Mouse (Mus musculus): ENCODE measurements at regions not wholly inside any gene's neighbourhood (a gene's known extent, or its start where the extent isn't known, plus 50 kb on each side); places are given as distances from the start of the nearest gene placed in this dataset.

DNA sequence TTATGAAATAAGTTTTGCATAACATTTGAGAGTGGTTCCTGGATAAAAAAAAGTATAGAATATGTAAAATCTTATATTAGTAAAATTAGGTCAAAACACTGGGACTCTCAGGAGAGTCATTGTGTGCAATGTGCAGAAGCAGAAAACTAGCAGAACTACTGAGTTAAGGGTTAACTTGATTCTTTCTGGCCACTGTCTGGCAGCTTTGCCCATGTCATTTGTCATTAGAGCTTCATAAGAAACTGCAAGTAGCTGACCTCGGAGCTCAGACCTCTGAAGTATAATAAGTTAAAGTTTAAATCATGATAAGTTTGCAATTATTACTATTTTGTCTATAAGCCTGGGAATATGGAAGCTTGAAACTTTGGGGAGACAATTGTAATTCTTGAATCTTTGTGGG is 271.3 kb downstream of the Wdr11 start:
- no peak for ATAC-seq (replicated peaks in 1 of 2; ENCODE audit: insufficient read depth in 1 of 2, low FRiP score in 2 of 2, low TSS enrichment in 1 of 2, low read depth in 1 of 2, poor library complexity in 2 of 2, severe bottlenecking in 2 of 2)

DNA sequence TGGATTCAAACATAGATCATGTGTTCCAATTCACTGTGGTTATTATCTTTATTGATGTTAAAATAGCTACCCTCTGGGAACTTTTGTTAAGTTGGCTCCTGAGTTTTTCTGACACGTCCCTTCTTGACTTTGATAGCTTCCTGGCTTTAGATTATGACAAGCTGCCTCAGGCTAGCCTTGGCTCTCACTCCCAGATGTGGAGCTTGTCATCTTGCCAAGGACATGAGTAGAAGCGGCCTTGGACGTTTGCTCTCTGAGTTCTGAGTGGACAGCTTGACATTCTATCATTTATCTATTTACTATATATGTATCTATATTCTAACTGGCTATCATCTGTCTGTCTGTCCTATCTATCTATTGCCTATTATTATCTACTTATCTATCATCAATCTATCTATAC is 273.9 kb downstream of the Wdr11 start:
- ATAC-seq (replicated peaks in 1 of 2; ENCODE audit: insufficient read depth in 1 of 2, low FRiP score in 2 of 2, low TSS enrichment in 1 of 2, low read depth in 1 of 2, poor library complexity in 2 of 2, severe bottlenecking in 2 of 2): no peak

DNA sequence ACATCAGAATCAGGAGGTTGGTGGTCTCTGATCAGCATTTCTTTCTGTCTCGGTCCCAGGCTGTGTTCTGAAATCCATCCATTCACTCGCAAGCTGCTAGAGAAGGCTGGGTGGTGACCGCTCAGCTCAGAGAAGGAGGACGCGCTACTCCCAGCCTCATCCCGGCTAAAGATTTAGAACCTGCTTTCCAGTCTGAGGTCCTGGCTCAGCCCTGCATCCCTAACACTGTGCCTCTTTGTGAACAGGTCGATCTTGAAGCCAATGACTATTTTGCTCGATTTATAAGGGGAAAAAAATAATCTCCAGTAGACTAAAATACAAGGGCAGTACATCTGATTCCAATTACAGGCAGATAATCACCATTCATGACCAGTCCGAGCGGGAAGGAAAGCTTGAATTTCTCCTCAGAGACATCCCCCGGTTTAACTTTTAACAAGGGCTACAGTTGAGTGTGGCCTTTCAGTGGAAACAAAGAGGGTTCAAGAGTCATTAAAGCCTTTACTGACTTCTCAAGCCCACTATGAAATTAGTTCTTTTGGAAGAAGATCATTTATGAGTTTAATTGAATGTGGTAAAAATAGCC is 280.6 kb downstream of the Wdr11 start:
- ATAC-seq (replicated peaks in 1 of 2; ENCODE audit: insufficient read depth in 1 of 2, low FRiP score in 2 of 2, low TSS enrichment in 1 of 2, low read depth in 1 of 2, poor library complexity in 2 of 2, severe bottlenecking in 2 of 2): no peak

DNA sequence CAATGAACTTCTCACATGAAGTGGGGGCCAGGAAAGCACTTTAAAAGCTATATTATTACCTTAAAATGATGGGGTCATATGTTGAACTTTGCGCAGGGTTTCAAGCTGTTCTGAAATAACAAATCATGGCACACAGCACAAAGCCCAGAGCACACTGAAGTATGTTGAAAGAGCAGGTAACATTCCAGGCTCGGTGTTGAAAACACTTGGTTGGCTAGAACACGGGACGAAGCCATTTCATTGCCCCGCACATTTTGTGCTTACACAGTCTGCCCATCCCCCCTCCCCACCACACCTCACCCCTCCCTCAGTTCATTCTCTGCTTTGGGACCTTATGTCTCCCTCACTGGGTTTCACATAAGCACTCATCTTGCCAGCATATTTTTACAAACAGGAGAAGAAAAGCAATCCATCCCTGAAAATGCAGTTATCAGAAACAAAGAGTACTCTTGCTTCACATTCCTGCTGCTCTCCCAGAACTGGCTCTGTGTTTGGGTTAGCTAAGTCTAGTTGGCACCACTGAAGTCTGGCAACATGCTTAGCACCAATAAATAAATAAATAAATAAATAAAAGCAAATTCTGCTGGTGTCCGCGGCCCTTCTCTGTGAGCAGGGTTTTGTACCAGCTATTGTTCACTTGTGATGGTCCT is 284.7 kb downstream of the Wdr11 start:
- ATAC-seq (replicated peaks in 1 of 2; ENCODE audit: insufficient read depth in 1 of 2, low FRiP score in 2 of 2, low TSS enrichment in 1 of 2, low read depth in 1 of 2, poor library complexity in 2 of 2, severe bottlenecking in 2 of 2): no peak

DNA sequence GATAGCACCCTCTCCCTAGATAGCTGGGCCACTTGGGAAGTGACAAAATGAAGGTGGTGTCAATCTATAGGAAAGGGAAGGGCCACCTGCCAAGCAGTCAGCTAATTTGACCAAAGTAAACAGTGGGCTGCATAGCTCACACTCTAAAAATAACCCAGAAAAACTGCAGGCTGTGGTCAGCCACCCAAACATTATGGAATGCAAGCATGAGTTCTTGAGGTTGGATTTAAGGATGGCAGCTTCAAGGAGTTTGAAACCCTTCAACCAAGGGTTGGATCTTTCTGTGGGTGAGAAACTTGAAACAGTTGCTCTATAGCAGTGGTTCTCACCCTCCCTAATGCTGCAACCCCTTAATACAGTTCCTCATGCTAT is 285.2 kb downstream of the Wdr11 start:
- ATAC-seq (replicated peaks in 1 of 2; ENCODE audit: insufficient read depth in 1 of 2, low FRiP score in 2 of 2, low TSS enrichment in 1 of 2, low read depth in 1 of 2, poor library complexity in 2 of 2, severe bottlenecking in 2 of 2): no peak

DNA sequence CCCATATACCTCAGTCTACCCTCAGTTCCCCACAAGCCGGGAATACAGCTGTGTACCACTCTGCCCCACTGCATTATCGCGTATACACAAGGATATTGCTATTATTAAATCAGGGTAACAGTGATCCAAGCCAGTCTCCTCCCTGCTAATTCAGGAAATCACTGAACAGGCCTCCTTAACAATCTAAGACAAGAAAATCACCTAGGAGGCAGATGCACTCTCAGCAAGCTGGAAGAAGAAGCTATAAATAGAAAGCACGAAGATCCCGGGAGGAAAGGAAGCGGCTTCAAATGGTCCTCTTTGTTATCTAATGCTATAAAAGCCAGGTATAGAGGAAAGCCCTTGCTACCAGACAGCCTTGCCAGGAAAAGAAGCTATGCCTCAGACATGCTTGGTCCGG is 304.6 kb downstream of the Wdr11 start:
- ATAC-seq (replicated peaks in 1 of 2; ENCODE audit: insufficient read depth in 1 of 2, low FRiP score in 2 of 2, low TSS enrichment in 1 of 2, low read depth in 1 of 2, poor library complexity in 2 of 2, severe bottlenecking in 2 of 2): no peak

DNA sequence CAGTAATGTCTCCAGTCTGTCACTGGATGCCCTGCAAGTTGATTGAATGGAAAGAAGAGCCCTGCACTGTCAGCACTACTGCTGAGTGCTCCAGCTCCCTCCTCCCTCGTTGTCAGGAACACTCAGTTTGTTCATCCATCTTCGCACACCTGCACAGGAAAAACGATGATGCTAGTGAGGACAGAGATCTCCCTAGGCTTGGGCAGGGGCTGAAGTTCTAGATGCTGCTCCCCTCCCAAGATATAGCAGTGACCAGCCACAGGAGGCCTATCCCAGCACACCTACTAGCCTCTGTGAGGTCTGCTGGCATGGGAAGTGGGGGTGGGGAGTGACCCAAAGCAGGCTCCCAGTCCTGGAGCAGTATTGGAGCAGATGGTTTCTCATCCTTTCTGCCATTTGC is 305.8 kb downstream of the Wdr11 start:
- ATAC-seq (replicated peaks in 1 of 2; ENCODE audit: insufficient read depth in 1 of 2, low FRiP score in 2 of 2, low TSS enrichment in 1 of 2, low read depth in 1 of 2, poor library complexity in 2 of 2, severe bottlenecking in 2 of 2): no peak

DNA sequence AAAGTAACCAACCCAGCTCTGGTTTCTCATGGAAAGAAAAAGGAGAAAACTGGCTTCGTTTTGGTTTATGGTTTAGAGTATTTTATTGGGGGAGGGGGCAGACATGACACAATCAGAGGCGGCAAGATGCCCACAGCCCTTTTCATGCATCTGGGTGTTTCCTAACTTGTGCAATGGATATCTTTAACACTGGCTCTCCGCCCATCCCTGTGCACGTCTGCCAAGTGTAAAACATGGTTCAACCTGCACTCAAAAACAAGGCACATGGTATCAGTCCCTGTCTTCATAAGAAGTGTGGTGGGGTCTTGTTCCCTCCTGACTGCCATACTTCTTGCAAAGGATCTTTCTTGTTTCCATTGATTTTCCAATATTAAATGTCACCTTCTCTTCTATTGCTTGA is 310.6 kb downstream of the Wdr11 start:
- no peak for ATAC-seq (replicated peaks in 1 of 2; ENCODE audit: insufficient read depth in 1 of 2, low FRiP score in 2 of 2, low TSS enrichment in 1 of 2, low read depth in 1 of 2, poor library complexity in 2 of 2, severe bottlenecking in 2 of 2)

DNA sequence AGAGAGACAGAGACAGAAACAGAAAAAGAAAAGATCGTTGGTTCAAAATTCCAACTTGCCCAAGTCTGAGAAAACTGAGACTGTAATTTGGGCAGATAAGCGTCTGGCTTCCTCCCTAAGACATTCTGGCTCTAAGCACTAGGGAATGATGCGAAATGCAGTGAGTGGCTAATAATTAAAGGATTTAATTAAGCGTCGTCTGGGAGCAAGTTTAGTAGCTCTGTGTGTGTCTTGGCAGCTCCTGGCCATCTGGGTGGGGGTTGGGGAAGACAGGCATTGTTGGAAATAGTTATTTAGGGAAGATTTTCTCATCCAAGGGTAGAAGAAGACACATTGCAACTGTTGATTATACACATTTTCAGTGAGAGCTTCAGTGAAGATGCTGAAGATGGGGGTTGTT is 311.5 kb downstream of the Wdr11 start:
- no peak for ATAC-seq (replicated peaks in 1 of 2; ENCODE audit: insufficient read depth in 1 of 2, low FRiP score in 2 of 2, low TSS enrichment in 1 of 2, low read depth in 1 of 2, poor library complexity in 2 of 2, severe bottlenecking in 2 of 2)

DNA sequence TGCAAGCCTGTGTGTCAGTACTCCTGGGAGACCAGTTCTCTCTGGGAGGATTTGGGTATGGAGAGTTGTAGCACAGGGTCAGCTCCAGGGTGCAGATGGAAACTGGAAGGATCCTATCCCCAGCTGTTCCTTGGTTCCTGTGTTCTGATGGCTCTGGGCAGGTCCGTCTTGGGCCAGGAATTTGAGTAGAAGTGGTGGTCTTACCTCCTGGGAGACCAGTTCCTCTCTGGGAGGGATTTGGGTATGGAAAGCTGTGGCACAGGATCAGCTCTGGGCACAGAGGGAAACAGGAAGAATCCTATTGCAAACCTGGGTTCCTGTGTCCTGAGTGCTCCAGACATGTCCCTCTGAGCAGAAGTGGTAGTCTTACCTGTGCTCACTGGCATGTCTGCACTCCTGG is 314.5 kb downstream of the Wdr11 start:
- ATAC-seq (replicated peaks in 1 of 2; ENCODE audit: insufficient read depth in 1 of 2, low FRiP score in 2 of 2, low TSS enrichment in 1 of 2, low read depth in 1 of 2, poor library complexity in 2 of 2, severe bottlenecking in 2 of 2): no peak

DNA sequence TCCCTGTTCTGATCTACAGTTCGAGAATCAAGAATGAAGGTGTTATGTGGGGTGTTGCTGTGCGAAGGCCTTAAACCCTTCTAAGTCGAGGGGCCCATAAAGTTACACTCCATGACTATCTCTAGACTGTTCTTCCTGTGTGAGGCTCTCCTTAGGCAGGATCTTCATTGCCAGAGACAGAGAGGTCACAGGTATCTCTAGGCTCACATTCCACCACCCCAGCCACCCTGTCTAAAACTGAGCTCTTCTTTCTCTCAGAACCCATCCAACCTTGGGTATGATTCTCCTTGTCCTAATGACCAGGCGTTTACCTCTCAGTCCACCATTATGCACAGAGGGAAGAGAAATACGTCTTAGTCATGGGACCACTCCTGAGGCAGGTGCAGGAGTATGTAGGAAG is 317.2 kb downstream of the Wdr11 start:
- no peak for ATAC-seq (replicated peaks in 1 of 2; ENCODE audit: insufficient read depth in 1 of 2, low FRiP score in 2 of 2, low TSS enrichment in 1 of 2, low read depth in 1 of 2, poor library complexity in 2 of 2, severe bottlenecking in 2 of 2)

DNA sequence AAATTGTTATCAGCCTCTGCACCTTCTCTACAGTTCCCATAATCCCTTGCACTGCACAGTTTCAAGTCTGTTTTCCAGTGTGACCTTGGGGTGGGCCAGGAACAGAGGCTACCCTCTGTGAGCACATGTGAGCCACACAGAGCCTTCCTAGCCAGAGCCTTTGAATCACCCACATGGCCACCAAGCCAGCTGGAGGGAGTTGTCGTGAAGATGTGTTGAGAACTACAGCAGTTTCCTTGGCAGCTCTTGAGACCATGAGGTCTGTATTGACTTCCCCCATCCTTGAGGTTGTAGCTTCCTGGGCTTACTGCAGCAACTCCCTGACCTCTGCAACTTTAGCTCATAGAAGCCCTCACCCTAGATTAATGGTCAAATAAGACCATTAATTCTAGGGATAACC is 318.1 kb downstream of the Wdr11 start:
- ATAC-seq (replicated peaks in 1 of 2; ENCODE audit: insufficient read depth in 1 of 2, low FRiP score in 2 of 2, low TSS enrichment in 1 of 2, low read depth in 1 of 2, poor library complexity in 2 of 2, severe bottlenecking in 2 of 2): no peak

DNA sequence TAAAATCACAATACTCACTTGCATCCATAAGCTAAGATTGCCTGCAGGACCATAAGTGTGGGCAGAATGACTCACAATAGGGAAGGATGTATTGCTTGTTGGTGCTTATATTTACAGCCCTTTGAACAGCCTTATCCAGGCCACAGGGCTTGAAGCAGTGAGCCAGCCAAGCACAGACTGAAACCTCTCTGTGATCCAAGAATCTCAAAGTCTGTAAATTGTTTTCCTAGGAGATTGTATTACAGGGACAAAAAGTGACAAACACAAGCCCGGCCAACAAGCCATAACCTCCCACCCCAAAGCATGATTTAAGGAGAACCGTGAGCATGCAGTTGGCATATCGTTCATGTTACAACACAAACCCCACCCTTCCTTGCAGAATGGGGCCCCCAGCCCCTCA is 319.2 kb downstream of the Wdr11 start:
- ATAC-seq (replicated peaks in 1 of 2; ENCODE audit: insufficient read depth in 1 of 2, low FRiP score in 2 of 2, low TSS enrichment in 1 of 2, low read depth in 1 of 2, poor library complexity in 2 of 2, severe bottlenecking in 2 of 2): no peak

DNA sequence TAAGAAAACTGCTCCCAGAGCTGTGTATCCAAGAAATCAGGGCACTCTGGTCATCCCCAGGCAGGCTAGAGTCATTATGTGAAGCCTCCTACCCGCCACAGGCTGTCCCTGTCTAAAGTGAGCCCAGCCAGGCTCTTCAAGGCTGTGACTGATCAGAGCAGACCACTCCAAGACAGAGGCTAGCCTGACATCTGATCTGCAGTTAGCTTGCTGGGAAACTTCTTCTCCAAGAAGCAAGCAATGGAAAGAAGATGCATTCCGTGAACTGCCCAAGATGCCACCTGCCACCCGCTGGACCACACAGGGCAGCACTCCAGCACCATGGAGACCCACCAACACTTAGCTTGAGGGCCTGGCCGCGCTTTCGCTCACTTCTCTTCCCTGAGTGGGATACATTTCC is 323.2 kb downstream of the Wdr11 start:
- ATAC-seq (replicated peaks in 1 of 2; ENCODE audit: insufficient read depth in 1 of 2, low FRiP score in 2 of 2, low TSS enrichment in 1 of 2, low read depth in 1 of 2, poor library complexity in 2 of 2, severe bottlenecking in 2 of 2): no peak

DNA sequence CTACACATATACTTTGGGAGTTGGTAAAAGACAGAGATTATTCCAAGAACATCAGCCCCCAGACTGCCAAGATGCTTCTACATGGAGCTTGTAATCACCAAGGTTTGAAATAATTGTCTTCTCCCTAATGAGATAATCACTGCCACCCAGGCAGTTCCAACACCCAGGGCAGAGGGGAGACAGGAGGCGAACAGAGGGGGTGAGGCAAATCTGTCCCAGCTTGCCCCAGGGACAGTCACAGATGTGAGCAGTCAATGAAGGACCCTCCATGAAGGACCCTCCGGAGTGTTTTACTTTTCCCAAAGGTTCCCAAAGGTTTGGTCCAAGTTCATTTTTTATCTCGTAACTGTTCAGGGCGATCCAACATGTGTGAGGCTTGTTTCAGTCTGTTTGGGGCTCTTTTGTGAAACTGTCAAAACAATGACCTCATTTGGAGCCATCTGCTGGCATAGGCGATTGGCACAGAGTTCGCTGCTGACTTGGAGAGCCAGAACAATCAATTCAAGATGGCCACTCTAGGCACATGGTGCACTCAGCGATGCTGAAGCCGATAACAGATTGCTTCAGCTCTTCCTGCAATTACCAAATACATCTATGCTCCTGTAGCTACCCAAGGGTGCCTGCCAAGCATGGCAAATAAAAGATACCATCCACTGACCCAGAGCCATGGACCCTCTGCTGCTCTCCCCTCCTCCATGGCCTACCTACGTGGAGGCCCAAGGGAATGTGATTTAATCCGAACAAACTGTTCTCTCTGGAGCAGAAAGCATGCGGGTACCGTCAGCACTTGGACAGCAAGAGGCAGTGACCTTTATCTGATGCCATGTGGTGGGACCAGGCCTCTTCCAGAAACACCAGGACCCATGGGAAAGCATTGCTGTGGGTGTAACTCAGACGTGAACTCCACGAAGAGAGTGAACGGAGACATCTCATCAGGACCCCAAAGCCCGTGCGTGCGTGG is 326.9 kb downstream of the Wdr11 start:
- no peak for ATAC-seq (replicated peaks in 1 of 2; ENCODE audit: insufficient read depth in 1 of 2, low FRiP score in 2 of 2, low TSS enrichment in 1 of 2, low read depth in 1 of 2, poor library complexity in 2 of 2, severe bottlenecking in 2 of 2)

DNA sequence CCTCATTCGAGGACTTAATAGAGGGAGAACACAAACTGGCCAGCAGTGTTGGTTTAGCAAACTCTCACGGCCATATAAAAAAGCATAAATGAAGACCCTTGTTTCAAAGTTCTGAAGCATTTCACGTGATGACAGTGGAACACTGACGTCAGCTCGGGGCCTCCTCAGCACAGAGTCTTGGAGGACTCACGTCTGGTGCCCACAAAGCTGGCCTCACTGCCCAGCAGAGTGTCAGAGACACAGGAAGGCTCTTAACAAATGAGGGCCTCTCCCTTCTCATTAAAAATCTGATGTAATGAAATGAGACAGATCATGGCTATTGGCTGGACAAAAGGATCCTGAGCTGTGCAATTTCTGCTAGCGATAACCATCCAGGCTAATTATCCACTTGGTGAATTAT is 330.6 kb downstream of the Wdr11 start:
- ATAC-seq (replicated peaks in 1 of 2; ENCODE audit: insufficient read depth in 1 of 2, low FRiP score in 2 of 2, low TSS enrichment in 1 of 2, low read depth in 1 of 2, poor library complexity in 2 of 2, severe bottlenecking in 2 of 2): no peak

DNA sequence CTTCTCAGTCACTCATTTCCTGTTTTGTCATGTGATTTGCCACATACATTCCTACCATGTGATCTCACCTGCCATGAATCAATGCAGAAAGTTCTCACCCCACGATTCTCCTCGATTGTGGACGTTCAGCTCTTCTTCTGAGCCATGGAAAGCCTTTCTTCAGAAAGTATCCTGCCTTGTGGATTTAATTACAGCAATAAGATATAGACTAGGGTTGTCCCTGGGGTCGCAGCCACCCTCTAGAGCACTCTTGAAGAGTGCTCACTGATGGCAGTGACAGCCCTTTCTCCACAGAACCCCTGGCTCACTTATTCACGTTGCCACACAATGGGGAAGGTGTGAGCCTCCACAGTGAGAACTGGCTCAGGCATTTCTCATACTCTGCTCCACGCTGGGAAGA is 345.1 kb downstream of the Wdr11 start:
- no peak for ATAC-seq (replicated peaks in 1 of 2; ENCODE audit: insufficient read depth in 1 of 2, low FRiP score in 2 of 2, low TSS enrichment in 1 of 2, low read depth in 1 of 2, poor library complexity in 2 of 2, severe bottlenecking in 2 of 2)

DNA sequence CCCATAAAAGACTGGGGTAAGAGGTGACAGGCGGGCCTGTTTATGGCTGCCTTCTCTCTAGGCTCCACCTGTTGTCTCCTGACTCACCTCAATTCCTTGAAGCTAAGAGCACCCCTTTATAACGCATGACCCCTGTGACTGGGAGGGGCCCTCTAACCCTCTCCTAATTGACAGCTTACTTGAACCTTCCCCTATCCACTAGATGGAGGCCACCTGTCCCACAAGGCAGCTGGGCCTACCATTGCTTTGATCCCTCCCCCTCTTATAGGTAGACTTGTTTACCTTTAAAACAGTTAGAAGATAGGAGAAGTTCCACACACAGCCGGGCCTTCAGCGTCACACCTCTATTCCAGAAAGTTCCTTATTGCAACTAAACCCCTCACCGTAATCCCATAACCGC is 346.1 kb downstream of the Wdr11 start:
- no peak for ATAC-seq (replicated peaks in 1 of 2; ENCODE audit: insufficient read depth in 1 of 2, low FRiP score in 2 of 2, low TSS enrichment in 1 of 2, low read depth in 1 of 2, poor library complexity in 2 of 2, severe bottlenecking in 2 of 2)

DNA sequence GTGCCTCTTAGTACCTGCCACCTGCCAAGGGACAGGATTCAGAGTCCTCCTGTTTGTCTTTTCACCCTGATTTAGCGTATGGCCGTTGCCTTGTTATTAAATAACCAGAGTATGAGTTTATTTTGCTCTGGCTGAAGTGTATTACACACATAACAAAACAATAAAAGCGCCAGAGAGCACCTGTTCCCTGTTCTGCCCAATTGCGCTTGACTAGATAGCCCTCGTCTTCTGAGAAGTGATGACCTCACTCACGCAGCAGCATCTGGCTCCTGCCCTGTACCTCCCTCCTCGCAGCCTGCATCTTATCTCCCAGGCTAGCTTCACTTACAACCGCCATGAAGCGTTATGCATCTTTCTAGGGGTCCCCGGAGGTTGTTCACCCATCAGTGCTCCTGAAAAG is 346.5 kb downstream of the Wdr11 start:
- no peak for ATAC-seq (replicated peaks in 1 of 2; ENCODE audit: insufficient read depth in 1 of 2, low FRiP score in 2 of 2, low TSS enrichment in 1 of 2, low read depth in 1 of 2, poor library complexity in 2 of 2, severe bottlenecking in 2 of 2)
